Mouse (Mus musculus): ENCODE measurements around the gene Slf1. TPM values are rescaled to one million over a fixed set of nuclear protein-coding genes. Genes with fewer than 3 reads are reported as not detected.

Gene Slf1
- polyA plus RNA-seq, 1 experiment from 2014 or later = 22.5 TPM

Other genes with a start within 250 kb of the Slf1 start
- gene 2210408I21Rik, start 67 bp upstream of the Slf1 start, polyA plus RNA-seq (2015; fragmentation: Nextera tagmentation; extraction: Ambion mirVana) = 2.8 and 3.8 TPM in 2 replicates

All from liver, embryonic 13.5 days (tissue).